Comparison of ENCODE assay signal across 15 mouse cellular contexts in genomic region chr9:21762135-21762534, GRCm38 (mm10). TPM values are rescaled to one million over a fixed set of nuclear protein-coding genes. Genes with fewer than 3 reads are reported as not detected.
A peak's percentile ranks its signal among the peaks of the same experiment; 100 is the strongest.
DNase-seq lines count a peak whose midpoint lies in the region; ATAC-seq and TF ChIP-seq lines count a peak whose summit lies in the region.
"Had no signal": no experiment of that assay in that cellular context is flagged by ENCODE, and none has a peak within 500 bp of the region (broad histone marks: within the 10 kb centered on the region; RNA-seq: fewer than 3 reads in every experiment).

No protein-coding gene starts in this region.

- H3K9ac ChIP-seq in liver, postnatal 0 days (replicated peaks): 0 out of 2 replicates have a peak overlapping the region, but pooled peaks have one; percentile 7
- H3K9ac ChIP-seq in hindbrain, embryonic 11.5 days (ENCODE audit: low read depth, low read length): no peak overlapping the region
- H3K9ac ChIP-seq: hindbrain, embryonic 13.5 days; liver, embryonic 13.5 days had no signal

- no peaks in the 10 kb centered on the region for H3K9me3 ChIP-seq in liver, postnatal 0 days (ENCODE audit: low read length)
- no peaks in the 10 kb centered on the region for H3K9me3 ChIP-seq in hindbrain, embryonic 11.5 days (ENCODE audit: control insufficient read depth, low read length)
- H3K9me3 ChIP-seq: hindbrain, embryonic 13.5 days; liver, embryonic 13.5 days had no signal

- H3K4me2 ChIP-seq in liver, postnatal 0 days (ENCODE audit: low read depth, low read length): 0 out of 2 replicates have a peak overlapping the region, but pooled peaks have one; percentile 3
- H3K4me2 ChIP-seq in hindbrain, embryonic 11.5 days (replicated peaks; ENCODE audit: low read depth, low read length): no peak overlapping the region
- H3K4me2 ChIP-seq: hindbrain, embryonic 13.5 days; midbrain, embryonic 11.5 days had no signal

- H3K27me3 ChIP-seq in liver, postnatal 0 days (ENCODE audit: insufficient read depth, low read length): no peaks in the 10 kb centered on the region
- no peaks in the 10 kb centered on the region for H3K27me3 ChIP-seq in hindbrain, embryonic 11.5 days (ENCODE audit: control insufficient read depth, insufficient read depth, low read length)
- H3K27me3 ChIP-seq: hindbrain, embryonic 13.5 days; liver, embryonic 13.5 days; Patski had no signal

- TF ChIP-seq CTCF in liver, postnatal 0 days (IDR thresholded peaks at IDR 0.05; ENCODE audit: low read depth): no peak

- H3K27ac ChIP-seq in liver, postnatal 0 days (ENCODE audit: low read depth): peak overlapping the region; percentile 51
- H3K27ac ChIP-seq in hindbrain, embryonic 11.5 days (ENCODE audit: low read depth, low read length): no peak overlapping the region
- H3K27ac ChIP-seq: hindbrain, embryonic 13.5 days; liver, embryonic 13.5 days had no signal

- TF ChIP-seq EP300 in liver, postnatal 0 days (IDR thresholded peaks at IDR 0.05; ENCODE audit: low read depth): peak; percentile 57

- DNase-seq in adrenal gland, postnatal 10 days: peak; percentile 48
- DNase-seq in adrenal gland, postnatal 4 days (ENCODE audit: low spot score in 2 of 2): no peak
- peak; percentile 73 for DNase-seq in 416B (ENCODE audit: low read depth)
- peak; percentile 54 to 63 for DNase-seq in heart, adult 9 months (ENCODE audit: low spot score in 2 of 2)
- DNase-seq in liver, postnatal 0 days: peak; percentile 41
- no peak for DNase-seq in hindbrain, embryonic 11.5 days (ENCODE audit: low spot score)
- no peak for DNase-seq in spleen, postnatal 4 days (ENCODE audit: low spot score in 2 of 2)
- DNase-seq: kidney, postnatal 14 days; liver, embryonic 13.5 days; right cerebral cortex, postnatal 14 days had no signal

- no peaks in the 10 kb centered on the region for H3K36me3 ChIP-seq in liver, postnatal 0 days (replicated peaks; ENCODE audit: insufficient read depth, low read length)
- H3K36me3 ChIP-seq in hindbrain, embryonic 11.5 days (ENCODE audit: control insufficient read depth, insufficient read depth, low read length): peaks cover 2% of the 10 kb centered on the region; the same call in 1 of the 2 replicates
- H3K36me3 ChIP-seq: hindbrain, embryonic 13.5 days had no signal

- no peak for ATAC-seq in liver, postnatal 0 days
- ATAC-seq in hindbrain, embryonic 11.5 days (ENCODE audit: low FRiP score): no peak
- ATAC-seq in CD4-positive, CD25-positive, alpha-beta regulatory T cell, adult 4 months: no peak
- ATAC-seq: Patski had no signal

- no peak overlapping the region for H3K4me3 ChIP-seq in liver, postnatal 0 days (ENCODE audit: low read depth, low read length)
- H3K4me3 ChIP-seq in hindbrain, embryonic 11.5 days (ENCODE audit: low read depth, low read length): no peak overlapping the region
- H3K4me3 ChIP-seq: erythroblast, embryonic 14.5 days; hindbrain, embryonic 13.5 days; liver, embryonic 13.5 days had no signal

- peaks cover 32% of the 10 kb centered on the region for H3K4me1 ChIP-seq in liver, postnatal 0 days (ENCODE audit: insufficient read depth)
- no peaks in the 10 kb centered on the region for H3K4me1 ChIP-seq in hindbrain, embryonic 11.5 days (replicated peaks; ENCODE audit: control insufficient read depth, insufficient read depth, low read length)

RNA-seq across cellular contexts. Expression of gene Spc24, which starts 2.0 kb away (rescaled TPM):
- 10 to 100 TPM; 12.6 to 14.3 TPM for total RNA-seq in adrenal gland, postnatal 10 days (2021)
- total RNA-seq in adrenal gland, postnatal 4 days (2021): 10 to 100 TPM; 19.6 to 22.8 TPM
- polyA plus RNA-seq in liver, postnatal 0 days (2015; fragmentation: Nextera tagmentation; extraction: Ambion mirVana): 38.4 and 41.4 TPM in 2 replicates
- 94.3 and 101 TPM in 2 replicates for polyA plus RNA-seq in hindbrain, embryonic 11.5 days (2014; fragmentation: Nextera tagmentation; extraction: Ambion mirVana)
- polyA plus RNA-seq in CD4-positive, CD25-positive, alpha-beta regulatory T cell, adult 4 months (2017; shearing (Covaris generic)): 10 to 100 TPM in 1 of 2 experiments, 1 to 10 TPM in 1; 6.5 to 13.5 TPM

RNA-seq across cellular contexts. Expression of gene Kank2, which starts 36.4 kb away (rescaled TPM):
- total RNA-seq in adrenal gland, postnatal 10 days (2021): 10 to 100 TPM; 33.1 to 37.2 TPM
- total RNA-seq in adrenal gland, postnatal 4 days (2021): 10 to 100 TPM; 52.5 to 57.4 TPM
- 2.8 and 3.7 TPM in 2 replicates for polyA plus RNA-seq in liver, postnatal 0 days (2015; fragmentation: Nextera tagmentation; extraction: Ambion mirVana)
- polyA plus RNA-seq in hindbrain, embryonic 11.5 days (2014; fragmentation: Nextera tagmentation; extraction: Ambion mirVana): 4.1 and 4.7 TPM in 2 replicates
- not detected for polyA plus RNA-seq in CD4-positive, CD25-positive, alpha-beta regulatory T cell, adult 4 months (2017; shearing (Covaris generic))

RNA-seq across cellular contexts. Expression of gene Ldlr, which starts 38.9 kb away (rescaled TPM):
- 10 to 100 TPM; 21.6 to 41.6 TPM for total RNA-seq in adrenal gland, postnatal 10 days (2021)
- total RNA-seq in adrenal gland, postnatal 4 days (2021): 10 to 100 TPM; 26.7 to 31.9 TPM
- polyA plus RNA-seq in liver, postnatal 0 days (2015; fragmentation: Nextera tagmentation; extraction: Ambion mirVana): 13.2 and 13.3 TPM in 2 replicates
- 17.9 and 22.0 TPM in 2 replicates for polyA plus RNA-seq in hindbrain, embryonic 11.5 days (2014; fragmentation: Nextera tagmentation; extraction: Ambion mirVana)
- polyA plus RNA-seq in CD4-positive, CD25-positive, alpha-beta regulatory T cell, adult 4 months (2017; shearing (Covaris generic)): 10 to 100 TPM; 17.9 to 42.0 TPM

Comparison
In these comparisons a context has a peak if more than half of its experiments do, and no peak if none do; other contexts are left out.
1. DNase-seq: peak in adrenal gland, postnatal 10 days (single experiment), 416B (single experiment), heart, adult 9 months (2 of 2) and liver, postnatal 0 days (single experiment); none in adrenal gland, postnatal 4 days (0 of 2), hindbrain, embryonic 11.5 days (single experiment) and spleen, postnatal 4 days (0 of 2).